Mouse (Mus musculus) midbrain, embryonic 10.5 days (tissue): Measurements from ENCODE around the gene Itpr2. TPM values are rescaled to one million over a fixed set of nuclear protein-coding genes. Genes with fewer than 3 reads are reported as not detected.

Source experiments
- DNase-seq: peaks from one replicate; pipeline ENCODE4 v3.0.0-alpha.2; 2017; ENCODE audit warnings: low spot score
- H3K27ac ChIP-seq: fragments of 300-500 bp; sonication (generic); replicated peaks from 2 replicates; pipeline ENCODE4 v1.5.1; 2016; ENCODE audit warnings: mild to moderate bottlenecking
- H3K27me3 ChIP-seq: fragments of 300-500 bp; sonication (generic); 2 replicates; pipeline ENCODE4 v1.6.1; 2016; ENCODE audit warnings: low read depth, mild to moderate bottlenecking; ENCODE audit not compliant: poor library complexity, severe bottlenecking
- H3K36me3 ChIP-seq: fragments of 300-500 bp; sonication (generic); 2 replicates; pipeline ENCODE4 v1.6.1; 2016; ENCODE audit warnings: mild to moderate bottlenecking, moderate library complexity
- H3K4me1 ChIP-seq: fragments of 300-500 bp; sonication (generic); 2 replicates; pipeline ENCODE4 v1.6.1; 2016
- H3K4me3 ChIP-seq: fragments of 300-500 bp; sonication (generic); 2 replicates; pipeline ENCODE4 v1.5.1; 2016; ENCODE audit warnings: mild to moderate bottlenecking, moderate library complexity
- H3K9me3 ChIP-seq: fragments of 300-500 bp; sonication (generic); replicated peaks from 2 replicates; pipeline ENCODE4 v1.6.1; 2016; ENCODE audit warnings: mild to moderate bottlenecking
- WGBS: fragments of 180-500 bp; shearing (Covaris S2); methylation state at CpG from one replicate; pipeline ENCODE4 v1.1.7; 2016; 5-methylcytosine and 5-hydroxymethylcytosine counted together
- polyA plus RNA-seq: library from polyadenylated mRNA; unstranded; fragments of >200 nt; fragmentation: Nextera tagmentation; extraction: Ambion mirVana; gene quantifications from 2 replicates; pipeline ENCODE4 v1.2.1, GENCODE M21; 2016

Gene Itpr2
- polyA plus RNA-seq, 1 experiment from 2014 or later = 4.4 TPM

DNA sequence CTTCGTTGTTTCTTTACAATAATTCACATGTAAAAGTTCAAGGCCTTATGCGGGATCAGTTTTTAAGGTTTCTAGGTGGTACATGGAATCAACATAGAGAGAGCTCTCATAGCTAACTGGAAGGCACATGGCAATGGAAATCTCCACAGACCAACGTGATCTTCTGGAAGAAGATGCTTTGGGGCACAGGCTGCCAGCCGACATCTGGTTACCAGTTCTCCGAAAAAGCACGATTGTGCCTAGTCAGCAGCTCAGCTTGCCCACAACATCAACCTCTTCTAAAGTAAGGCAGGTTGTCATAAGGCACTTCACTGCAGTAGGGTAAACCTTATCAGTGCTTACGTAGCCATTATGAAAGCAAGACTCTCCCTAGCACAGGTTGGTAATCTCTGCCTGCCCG lies 175.4 kb downstream of the Itpr2 start:
- peaks cover 10% of the 10 kb centered on the region for H3K4me1 ChIP-seq
- DNase-seq = no peak
- no peaks in the 10 kb centered on the region for H3K27me3 ChIP-seq
- WGBS = 93% methylated on average over 8 of the region's 8 CpGs
- no peak overlapping the region for H3K4me3 ChIP-seq
- H3K27ac ChIP-seq = no peak overlapping the region
- H3K36me3 ChIP-seq = no peaks in the 10 kb centered on the region
- H3K9me3 ChIP-seq = no peaks in the 10 kb centered on the region

DNA sequence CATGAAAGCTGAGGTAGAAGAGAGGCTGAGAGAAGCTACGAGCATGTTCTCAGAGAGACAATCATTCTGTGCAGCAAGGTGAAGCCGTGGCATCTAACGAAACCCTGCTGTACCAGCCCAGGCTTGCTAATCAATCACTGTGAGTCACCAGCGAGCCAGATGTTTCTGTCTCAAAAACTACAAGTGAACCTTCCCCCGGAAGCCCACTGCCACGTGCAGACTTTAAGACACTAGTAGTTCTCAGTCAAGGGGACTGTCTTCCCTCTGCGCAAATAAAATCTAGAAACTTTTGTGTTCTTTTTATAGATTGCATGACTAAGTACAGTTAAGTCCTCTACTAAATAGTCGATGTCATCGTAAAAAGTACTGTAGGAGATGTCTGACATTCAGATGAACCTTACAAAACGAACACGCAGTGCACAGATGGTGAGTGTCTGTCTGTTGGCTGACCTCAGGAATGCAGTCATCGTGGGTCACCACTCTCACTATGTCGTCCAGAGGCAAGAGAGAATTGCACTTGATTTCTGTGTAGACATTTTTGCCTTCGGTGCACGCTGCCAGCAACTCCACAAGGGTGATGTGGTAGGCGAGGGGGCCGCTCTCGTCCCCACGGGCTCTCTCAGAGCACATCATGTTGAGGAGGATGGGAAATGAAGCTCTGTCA lies 177.3 kb downstream of the Itpr2 start:
- H3K4me1 ChIP-seq = no peaks in the 10 kb centered on the region
- DNase-seq = no peak
- H3K4me3 ChIP-seq = no peak overlapping the region
- H3K27ac ChIP-seq = no peak overlapping the region
- H3K27me3 ChIP-seq = no peaks in the 10 kb centered on the region
- 89% methylated on average over 19 of the region's 19 CpGs for WGBS
- H3K36me3 ChIP-seq = no peaks in the 10 kb centered on the region
- H3K9me3 ChIP-seq = no peaks in the 10 kb centered on the region

DNA sequence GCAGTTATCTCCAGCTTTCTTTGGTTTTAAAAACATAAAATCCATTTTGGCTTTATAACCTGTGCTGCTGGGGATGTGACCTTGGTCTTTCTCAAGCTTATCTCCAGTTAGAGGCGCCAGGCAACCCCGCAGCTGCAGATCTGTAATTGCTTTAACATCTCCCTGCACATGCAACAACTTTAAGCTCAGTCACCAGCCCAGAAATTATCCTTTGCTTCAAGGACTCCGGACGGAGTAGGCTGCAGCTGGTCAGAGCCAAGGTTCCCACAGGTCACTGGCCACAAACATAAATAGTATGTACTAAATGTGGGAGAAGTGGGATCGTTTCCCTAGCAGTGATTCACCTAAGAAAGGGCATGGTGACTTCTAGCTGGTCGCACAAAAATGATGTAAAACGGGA lies 179.5 kb downstream of the Itpr2 start:
- no peak for DNase-seq
- Histone ChIP-seq H3K27ac (no peak overlapping the region), H3K4me3 (no peak overlapping the region), H3K9me3 (no peaks in the 10 kb centered on the region), H3K27me3 (no peaks in the 10 kb centered on the region), H3K4me1 (peaks cover 3% of the 10 kb centered on the region; the same call in 1 of the 2 replicates), H3K36me3 (no peaks in the 10 kb centered on the region)
- 84% methylated on average over 7 of the region's 7 CpGs for WGBS

DNA sequence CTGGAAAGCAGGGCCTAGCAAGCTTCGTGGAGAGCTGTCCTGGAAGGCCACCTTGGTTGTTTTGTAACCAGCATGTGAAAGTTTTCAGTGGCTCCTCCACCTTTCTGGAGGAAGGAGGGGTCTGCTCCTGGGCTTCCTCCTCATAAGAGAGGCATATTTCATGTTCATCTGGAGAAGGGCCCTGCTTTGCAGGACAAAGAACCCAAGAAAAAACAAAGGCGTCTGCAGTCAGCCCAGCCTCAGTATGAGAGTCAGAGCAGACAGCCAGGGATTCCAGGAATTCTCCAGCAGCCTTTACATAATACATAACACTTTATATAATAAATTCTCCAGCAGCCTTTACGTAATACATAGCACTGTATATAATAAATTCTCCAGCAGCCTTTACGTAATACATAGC lies 180.1 kb downstream of the Itpr2 start:
- DNase-seq = no peak
- peaks cover 9% of the 10 kb centered on the region for H3K4me1 ChIP-seq
- H3K9me3 ChIP-seq = no peaks in the 10 kb centered on the region
- no peaks in the 10 kb centered on the region for H3K27me3 ChIP-seq
- no peaks in the 10 kb centered on the region for H3K36me3 ChIP-seq
- no peak overlapping the region for H3K27ac ChIP-seq
- H3K4me3 ChIP-seq = no peak overlapping the region
- WGBS = 79% methylated on average over 4 of the region's 4 CpGs

DNA sequence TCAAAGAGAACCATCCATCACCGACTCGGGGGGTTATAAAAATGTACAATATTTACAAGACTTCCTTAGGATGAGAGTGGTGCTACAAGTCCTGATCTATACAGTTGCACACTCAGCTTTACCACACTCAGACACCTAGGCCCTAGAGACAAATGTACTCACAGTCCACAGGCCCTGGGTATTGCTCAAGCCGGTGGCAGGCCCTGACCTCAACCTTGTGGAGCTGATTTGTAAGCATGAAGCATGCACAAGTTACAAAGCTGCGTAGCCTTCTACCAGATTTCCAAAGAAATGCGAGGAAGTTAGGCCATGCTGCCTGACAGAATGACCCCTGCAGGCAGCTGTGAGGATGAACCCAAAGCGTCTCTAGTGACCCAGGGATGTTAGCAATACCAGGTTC lies 185.6 kb downstream of the Itpr2 start:
- no peaks in the 10 kb centered on the region for H3K36me3 ChIP-seq
- WGBS = 88% methylated on average over 6 of the region's 6 CpGs
- peaks cover 10% of the 10 kb centered on the region for H3K4me1 ChIP-seq
- H3K4me3 ChIP-seq = no peak overlapping the region
- H3K9me3 ChIP-seq = no peaks in the 10 kb centered on the region
- no peak overlapping the region for H3K27ac ChIP-seq
- no peaks in the 10 kb centered on the region for H3K27me3 ChIP-seq
- no peak for DNase-seq

DNA sequence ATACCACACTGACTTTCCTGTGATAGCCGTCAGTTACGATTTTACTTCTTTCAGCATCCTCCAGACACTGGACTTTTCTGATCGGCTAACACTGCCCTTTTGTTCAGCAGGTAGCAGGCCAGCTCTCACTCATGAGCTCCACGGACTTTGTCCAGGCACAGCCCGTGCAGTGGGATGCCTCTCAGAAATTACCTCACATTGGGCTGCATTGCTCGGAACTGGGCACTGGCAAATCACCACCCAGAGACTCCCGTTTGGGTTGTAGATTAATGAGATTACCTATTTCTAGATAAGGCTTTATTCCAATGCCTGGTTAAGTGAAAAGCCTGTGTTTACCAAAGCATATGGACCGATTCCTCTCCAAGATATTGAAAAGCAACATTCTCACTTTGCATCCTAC lies 186.9 kb downstream of the Itpr2 start:
- DNase-seq = no peak
- H3K4me3 ChIP-seq = no peak overlapping the region

DNA sequence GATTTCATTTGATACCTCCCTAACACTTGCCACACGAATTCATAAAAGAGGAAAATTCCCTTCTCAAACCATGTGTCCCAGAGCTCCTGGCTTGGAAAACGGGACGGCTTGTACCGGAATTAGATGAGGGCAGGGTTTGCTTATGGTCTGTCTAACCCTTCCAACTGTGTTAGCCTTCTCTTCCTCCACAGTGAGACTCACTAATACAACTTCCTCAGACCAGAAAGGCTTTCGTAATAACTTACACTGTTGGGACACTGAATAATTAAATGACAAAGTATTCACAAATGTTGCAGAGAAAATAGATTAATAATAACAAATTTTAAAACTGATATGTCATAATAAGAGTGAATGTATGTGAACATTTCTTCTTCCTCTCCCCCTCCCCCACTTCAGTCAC lies 187.7 kb downstream of the Itpr2 start:
- no peaks in the 10 kb centered on the region for H3K9me3 ChIP-seq
- 90% methylated on average over 5 of the region's 5 CpGs for WGBS

More for the DNA sequence above, 186.9 kb downstream of the Itpr2 start:
- 91% methylated on average over 8 of the region's 8 CpGs for WGBS
- H3K36me3 ChIP-seq = no peaks in the 10 kb centered on the region
- H3K27me3 ChIP-seq = no peaks in the 10 kb centered on the region
- H3K4me1 ChIP-seq = peaks cover 10% of the 10 kb centered on the region
- H3K9me3 ChIP-seq = no peaks in the 10 kb centered on the region
- no peak overlapping the region for H3K27ac ChIP-seq

DNA sequence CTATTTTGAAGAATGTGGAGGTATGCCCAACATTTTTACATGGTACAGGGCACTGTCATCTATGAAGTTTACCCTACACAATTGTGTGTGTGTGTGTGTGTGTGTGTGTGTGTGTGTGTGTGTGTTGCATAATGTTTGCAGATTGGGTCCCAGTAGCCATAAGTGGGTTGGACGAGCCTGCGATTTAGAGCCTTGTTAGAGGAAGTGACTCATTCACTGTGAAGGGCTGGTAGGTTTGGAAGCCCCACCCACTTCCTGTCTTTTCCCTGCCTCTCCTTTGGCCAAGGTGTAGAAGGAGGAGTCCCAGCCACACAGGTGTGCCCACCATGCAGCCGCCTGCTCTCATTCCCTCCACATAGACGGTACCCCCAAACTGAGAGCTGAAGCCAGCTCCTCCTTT lies 188.6 kb downstream of the Itpr2 start:
- Histone ChIP-seq H3K27me3 (no peaks in the 10 kb centered on the region), H3K4me3 (no peak overlapping the region), H3K9me3 (no peaks in the 10 kb centered on the region), H3K27ac (no peak overlapping the region), H3K36me3 (no peaks in the 10 kb centered on the region), H3K4me1 (peaks cover 10% of the 10 kb centered on the region)
- no peak for DNase-seq
- 94% methylated on average over 4 of the region's 4 CpGs for WGBS

More for the DNA sequence above, 187.7 kb downstream of the Itpr2 start:
- Histone ChIP-seq H3K4me1 (peaks cover 10% of the 10 kb centered on the region), H3K27me3 (no peaks in the 10 kb centered on the region), H3K27ac (no peak overlapping the region), H3K36me3 (no peaks in the 10 kb centered on the region), H3K4me3 (no peak overlapping the region)
- DNase-seq = no peak

DNA sequence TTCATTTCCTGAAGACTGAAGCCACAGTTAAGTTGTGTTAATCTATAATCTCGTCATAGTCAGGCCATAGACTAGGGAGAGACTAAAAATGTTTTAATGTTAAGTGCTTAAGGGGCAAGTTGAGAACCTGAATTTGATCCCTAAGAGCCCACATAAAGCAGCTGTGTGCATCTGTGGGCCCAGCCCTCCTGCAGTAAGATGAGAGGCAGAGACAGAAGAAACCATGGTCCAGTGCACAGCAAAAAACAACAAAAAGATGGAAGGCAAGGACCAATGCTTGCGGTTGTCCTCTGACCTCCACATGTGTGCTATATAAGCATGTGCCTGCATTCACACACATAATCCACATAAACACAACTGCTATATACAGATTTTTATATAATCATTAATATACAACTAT lies 191.8 kb downstream of the Itpr2 start:
- H3K9me3 ChIP-seq = no peaks in the 10 kb centered on the region
- 71% methylated on average over 2 of the region's 2 CpGs for WGBS
- H3K27ac ChIP-seq = no peak overlapping the region
- no peak overlapping the region for H3K4me3 ChIP-seq
- no peak for DNase-seq
- H3K4me1 ChIP-seq = no peaks in the 10 kb centered on the region
- no peaks in the 10 kb centered on the region for H3K36me3 ChIP-seq
- no peaks in the 10 kb centered on the region for H3K27me3 ChIP-seq

DNA sequence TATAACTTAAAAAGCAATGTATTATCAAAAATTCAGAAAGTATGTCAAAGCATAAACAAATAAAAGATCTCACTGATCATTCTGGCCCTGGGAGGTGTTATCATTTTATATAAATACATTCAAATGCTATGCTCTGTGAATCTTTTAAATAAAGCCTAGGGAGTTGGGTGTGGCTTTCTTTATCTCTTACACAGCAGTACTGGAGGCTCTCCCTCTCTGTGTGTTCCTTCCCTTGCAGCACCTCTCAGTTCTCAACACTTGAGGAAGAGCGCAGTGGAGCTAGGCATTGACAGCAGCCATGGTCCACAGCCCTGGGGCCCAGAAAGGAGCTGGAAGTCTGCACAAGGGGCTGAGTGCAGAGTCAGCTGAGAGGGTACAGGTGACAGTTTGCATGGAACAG lies 192.7 kb downstream of the Itpr2 start:
- Histone ChIP-seq H3K36me3 (no peaks in the 10 kb centered on the region), H3K27me3 (no peaks in the 10 kb centered on the region), H3K4me1 (no peaks in the 10 kb centered on the region), H3K9me3 (no peaks in the 10 kb centered on the region), H3K27ac (no peak overlapping the region), H3K4me3 (no peak overlapping the region)
- DNase-seq = no peak
- WGBS = 94% methylated on average over 1 of the region's 1 CpGs

DNA sequence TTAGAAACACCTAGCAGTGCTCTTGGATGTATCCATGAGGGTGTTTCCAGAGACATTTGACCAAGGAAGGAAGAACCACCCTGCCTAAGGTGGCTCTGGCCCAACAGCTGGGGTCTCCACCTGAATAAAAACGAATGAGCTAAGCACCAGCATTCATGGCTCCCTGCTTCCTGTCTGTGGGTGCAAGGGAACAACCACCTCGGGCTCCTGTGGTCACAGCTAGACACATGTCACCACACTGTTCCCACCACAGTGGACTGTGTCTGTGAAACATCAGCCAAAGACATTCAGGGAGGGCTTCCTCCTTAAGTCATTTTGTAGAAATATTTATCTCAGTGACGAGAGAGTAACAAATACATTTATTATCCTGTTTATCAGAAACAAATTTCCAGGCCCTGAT lies 196.0 kb downstream of the Itpr2 start:
- Histone ChIP-seq H3K4me3 (no peak overlapping the region), H3K27me3 (no peaks in the 10 kb centered on the region), H3K36me3 (no peaks in the 10 kb centered on the region), H3K27ac (no peak overlapping the region), H3K9me3 (no peaks in the 10 kb centered on the region), H3K4me1 (0 out of 2 replicates have a peak, but pooled peaks cover 4% of the 10 kb centered on the region)
- no peak for DNase-seq
- WGBS = 85% methylated on average over 3 of the region's 3 CpGs

DNA sequence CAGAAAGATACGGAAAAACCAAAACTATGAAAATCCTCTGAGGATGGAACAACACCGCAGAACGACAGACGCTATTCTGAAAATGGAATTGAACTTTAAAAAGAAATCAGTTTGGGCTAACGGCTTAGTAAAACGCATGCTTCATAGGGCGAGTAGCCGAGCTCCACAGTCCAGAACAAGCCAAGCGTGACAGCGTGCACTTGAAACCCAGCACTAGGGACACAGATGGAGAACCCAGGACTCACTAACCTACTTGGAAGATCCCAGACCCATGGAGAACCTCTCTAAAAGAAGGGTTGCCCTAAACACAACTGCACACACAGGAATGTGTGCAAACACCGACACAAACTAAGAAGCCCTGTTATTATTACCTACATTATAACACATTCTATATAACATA lies 197.9 kb downstream of the Itpr2 start:
- H3K9me3 ChIP-seq = no peaks in the 10 kb centered on the region
- H3K36me3 ChIP-seq = no peaks in the 10 kb centered on the region
- no peak for DNase-seq
- H3K27ac ChIP-seq = no peak overlapping the region
- H3K4me3 ChIP-seq = no peak overlapping the region
- H3K27me3 ChIP-seq = no peaks in the 10 kb centered on the region
- 0 out of 2 replicates have a peak, but pooled peaks cover 9% of the 10 kb centered on the region for H3K4me1 ChIP-seq
- WGBS = 82% methylated on average over 11 of the region's 11 CpGs

DNA sequence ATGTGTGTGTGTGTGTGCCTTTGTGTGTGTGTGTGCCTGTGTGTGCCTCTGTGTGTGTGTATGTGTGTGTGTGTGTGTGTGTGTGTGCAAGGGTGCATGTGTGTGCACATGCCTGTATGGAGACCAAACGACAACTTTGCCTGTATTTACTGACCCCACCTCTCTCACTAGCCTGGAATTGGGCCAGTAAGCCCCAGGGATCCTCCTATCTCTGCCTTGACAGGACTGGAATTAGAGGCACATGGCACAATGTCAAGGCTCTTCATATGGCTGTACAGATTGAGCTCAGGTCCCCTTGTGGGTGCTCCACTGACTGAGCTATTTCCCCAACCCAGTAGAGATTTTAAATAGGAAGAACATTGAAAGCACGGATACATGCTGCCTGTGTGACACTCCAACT lies 198.7 kb downstream of the Itpr2 start:
- H3K27me3 ChIP-seq = no peaks in the 10 kb centered on the region
- H3K4me3 ChIP-seq = no peak overlapping the region
- H3K9me3 ChIP-seq = no peaks in the 10 kb centered on the region
- whole genome bisulfite sequencing = 90% methylated on average over 2 of the region's 2 CpGs
- no peaks in the 10 kb centered on the region for H3K36me3 ChIP-seq
- H3K4me1 ChIP-seq = 0 out of 2 replicates have a peak, but pooled peaks cover 9% of the 10 kb centered on the region
- DNase-seq = no peak
- H3K27ac ChIP-seq = no peak overlapping the region
